Mouse (Mus musculus) spleen, adult 12 weeks (tissue): ENCODE data around the gene Xirp1.
A peak's percentile ranks its signal among the peaks of the same experiment; 100 is the strongest.

Experiments
- DNase-seq: peaks from one replicate; pipeline ENCODE4 v3.0.0; 2022; ENCODE audit warnings: low spot score

Gene Xirp1

GRCm38 (mm10) chr9:120023086-120023811 is at the start of gene Xirp1:
Gene Xirp1 (minus strand): TSS chr9:120023598.
- DNase-seq = no peak

DNA sequence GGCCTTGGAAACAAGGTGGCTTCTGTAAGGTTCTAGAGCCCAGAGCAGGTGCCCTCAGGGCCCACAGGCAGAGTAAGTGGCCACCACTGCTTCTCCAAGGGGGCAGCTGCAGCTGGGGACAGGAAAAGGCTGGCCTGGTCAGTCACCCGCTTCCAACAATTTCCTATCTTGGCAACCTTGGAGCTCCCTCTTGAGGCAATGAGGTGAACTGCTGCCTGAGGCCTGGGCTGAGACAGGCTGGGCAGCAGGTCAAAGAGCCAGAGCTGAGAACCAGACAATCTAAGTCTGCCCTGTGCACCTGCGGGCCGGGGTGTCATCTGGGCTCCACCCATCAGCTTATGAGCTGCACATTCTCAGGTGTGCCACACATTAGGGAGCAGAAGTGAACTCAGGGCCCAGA is 49.8 kb upstream of the Xirp1 start:
- DNase-seq = peak; percentile 45

GRCm38 (mm10) chr9:120071251-120071650 is 47.9 kb upstream of the Xirp1 start:
- no peak for DNase-seq

DNA sequence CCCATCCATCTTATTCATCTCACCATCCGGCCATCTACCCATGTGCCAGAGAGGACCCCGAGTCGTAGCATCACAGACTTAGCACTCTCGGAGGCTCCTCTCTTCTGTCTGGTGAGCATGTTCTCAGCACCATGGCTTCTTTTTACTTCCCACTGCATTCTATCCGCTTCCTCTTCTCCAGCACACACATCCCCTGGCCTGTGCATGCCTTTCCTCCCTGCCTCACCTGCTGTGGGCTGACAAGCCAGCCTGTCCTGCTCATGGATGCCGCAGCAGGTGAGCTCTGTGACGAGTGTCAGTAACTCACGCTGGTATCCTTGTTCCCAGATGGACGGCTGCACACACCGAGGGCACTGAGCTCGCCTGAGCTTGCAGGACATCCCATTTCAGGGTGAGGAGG is 46.4 kb upstream of the Xirp1 start, which contains the start of gene Cx3cr1:
Gene Cx3cr1 (minus strand): TSS at position 101 of the 400 bp plus-strand sequence.
- no peak for DNase-seq

- DNase-seq = no peak
Observed at GRCm38 (mm10) chr9:120068047-120068446, 44.6 kb upstream of the Xirp1 start.

DNA sequence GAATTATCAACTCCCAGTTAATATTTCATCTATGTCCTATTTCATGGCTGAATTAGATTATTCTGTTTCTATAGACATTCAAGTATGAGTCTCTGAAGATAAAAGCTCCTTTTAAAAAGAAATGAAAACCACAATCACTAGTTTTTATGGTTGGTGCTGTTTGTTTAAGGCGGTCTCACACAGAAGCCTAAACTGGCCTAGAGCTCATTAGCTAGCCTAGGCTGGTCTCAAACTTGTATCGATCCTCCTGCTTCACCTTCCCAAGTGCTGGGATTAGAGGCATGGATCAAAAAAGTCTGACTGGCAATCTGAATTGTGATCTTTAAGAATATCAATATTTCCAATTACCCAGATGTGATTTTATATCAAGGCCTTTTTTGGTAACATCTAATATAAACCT is 44.2 kb upstream of the Xirp1 start:
- no peak for DNase-seq

- DNase-seq = no peak
Observed at GRCm38 (mm10) chr9:120064317-120064716, 40.9 kb upstream of the Xirp1 start.

GRCm38 (mm10) chr9:120058730-120059129 is 35.3 kb upstream of the Xirp1 start:
- no peak for DNase-seq

DNA sequence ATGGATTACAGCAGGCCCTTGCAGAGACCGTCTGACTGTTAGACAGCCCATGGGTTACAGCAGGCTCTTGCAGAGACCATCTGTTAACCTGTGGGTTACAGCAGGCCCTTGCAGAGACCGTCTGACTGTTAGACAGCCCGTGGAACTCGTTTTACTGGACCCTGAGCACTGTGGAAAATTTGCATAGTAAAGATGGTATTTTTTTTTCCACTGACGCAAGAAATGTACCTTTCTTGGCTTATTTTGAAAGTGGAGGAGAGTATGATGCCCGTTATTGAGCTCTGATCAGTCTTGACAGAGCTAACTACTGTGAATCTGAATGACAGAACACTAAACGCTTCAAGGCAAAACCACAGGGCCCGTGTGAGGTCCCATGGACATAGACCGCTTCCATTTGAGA is 32.8 kb upstream of the Xirp1 start:
- DNase-seq = no peak

- DNase-seq = peak; percentile 12
Observed at GRCm38 (mm10) chr9:120054545-120055277, 31.3 kb upstream of the Xirp1 start.

DNA sequence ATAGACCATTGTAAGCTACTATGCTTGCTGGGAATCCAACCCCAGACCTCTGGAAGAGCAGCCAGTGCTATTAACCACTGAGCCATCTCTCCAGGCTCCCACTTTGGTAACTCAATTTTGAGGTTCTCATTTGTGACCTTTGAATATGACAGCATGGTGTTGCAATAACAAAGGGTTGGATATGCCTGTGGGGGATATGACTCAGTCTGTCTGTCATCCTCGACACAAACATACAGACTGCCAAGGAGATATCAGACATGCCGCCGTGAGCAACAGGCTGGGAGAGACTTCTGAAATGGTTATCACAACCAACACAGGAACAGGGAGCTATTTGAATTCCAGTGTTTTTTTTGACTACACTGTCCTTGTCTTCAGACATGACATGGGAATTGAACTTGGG is 26.0 kb upstream of the Xirp1 start:
- no peak for DNase-seq

DNA sequence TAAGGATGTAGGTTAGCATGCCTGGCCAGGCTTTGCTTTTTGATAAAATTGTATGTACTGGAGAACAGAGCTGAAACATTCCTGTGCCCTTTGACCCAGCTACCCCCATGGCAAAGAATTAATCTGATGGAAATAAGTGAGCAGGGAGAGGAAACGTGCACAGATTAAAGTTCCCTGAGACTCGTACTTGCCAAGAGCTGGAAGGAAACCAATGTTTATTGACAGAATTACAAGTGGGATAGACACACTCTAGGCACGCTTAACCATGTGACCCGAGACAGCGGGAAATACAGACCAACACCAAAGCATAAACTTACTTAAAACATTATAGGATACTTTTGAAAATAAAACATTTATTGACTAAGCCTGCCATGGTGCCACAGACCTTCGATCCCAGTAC is 25.1 kb upstream of the Xirp1 start:
- DNase-seq = no peak

GRCm38 (mm10) chr9:120043115-120043514 is 19.7 kb upstream of the Xirp1 start:
- DNase-seq = no peak

DNA sequence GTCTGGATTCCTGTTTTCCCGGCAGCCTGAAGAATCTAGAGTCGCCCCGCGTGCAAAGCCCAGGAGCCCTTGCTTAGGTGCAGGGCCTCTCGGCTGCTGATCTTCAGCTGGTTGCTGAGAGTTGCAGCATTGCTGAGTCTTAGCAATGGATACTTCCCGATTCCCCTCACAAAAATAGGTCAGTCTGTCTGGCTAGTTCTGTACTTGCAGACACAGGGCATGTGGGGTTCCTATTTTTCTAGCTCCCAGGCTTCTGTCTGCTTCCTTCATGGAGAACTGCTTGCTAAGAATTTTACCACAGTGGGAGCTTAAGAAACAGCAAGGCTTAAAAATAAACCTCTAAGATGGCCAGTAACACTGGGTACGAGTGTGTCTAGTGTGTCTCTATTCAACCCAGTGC is 14.0 kb upstream of the Xirp1 start:
- no peak for DNase-seq

GRCm38 (mm10) chr9:120034375-120034774 is 11.0 kb upstream of the Xirp1 start:
- DNase-seq = no peak

GRCm38 (mm10) chr9:120032710-120033109 is 9.3 kb upstream of the Xirp1 start:
- no peak for DNase-seq

DNA sequence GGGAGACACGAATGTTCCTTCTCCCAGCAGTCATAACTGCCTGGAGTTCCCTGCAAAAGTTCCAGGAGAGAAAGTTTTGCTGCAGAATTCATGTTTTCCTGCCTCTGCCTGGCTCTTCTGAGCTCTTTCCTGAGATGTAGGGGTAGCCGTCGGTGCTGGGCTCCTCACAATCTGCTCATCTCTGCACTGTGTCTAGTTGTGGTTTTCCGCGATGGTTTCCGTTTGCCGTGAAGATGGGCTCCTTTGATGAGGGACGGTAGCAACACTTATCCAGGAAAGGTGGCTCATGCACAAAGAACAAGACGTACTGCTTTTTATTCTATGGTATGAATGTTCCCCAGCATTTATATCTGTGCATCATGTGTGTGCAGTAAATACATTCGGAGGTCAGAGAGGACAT is 7.0 kb upstream of the Xirp1 start:
- DNase-seq = no peak

DNA sequence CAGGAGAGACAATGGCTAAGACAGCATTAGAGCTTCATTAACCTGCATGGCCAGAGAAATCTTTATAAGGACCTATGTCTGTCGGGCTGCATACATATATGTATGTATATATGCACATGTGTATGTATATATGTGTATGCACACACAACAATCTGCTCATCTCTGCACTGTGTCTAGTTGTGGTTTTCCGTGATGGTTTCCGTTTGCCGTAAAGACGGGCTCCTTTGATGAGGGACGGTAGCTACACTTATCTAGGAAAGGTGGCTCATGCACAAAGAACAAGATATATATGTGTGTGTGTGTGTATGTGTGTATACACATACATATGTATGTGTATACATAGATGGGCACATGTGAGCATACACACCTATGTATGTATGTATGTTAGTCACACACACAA is 6.5 kb upstream of the Xirp1 start:
- no peak for DNase-seq

- no peak for DNase-seq
Observed at GRCm38 (mm10) chr9:120027401-120028151, 4.2 kb upstream of the Xirp1 start.

- DNase-seq = no peak
Observed at GRCm38 (mm10) chr9:120024625-120025024, 1.2 kb upstream of the Xirp1 start.

DNA sequence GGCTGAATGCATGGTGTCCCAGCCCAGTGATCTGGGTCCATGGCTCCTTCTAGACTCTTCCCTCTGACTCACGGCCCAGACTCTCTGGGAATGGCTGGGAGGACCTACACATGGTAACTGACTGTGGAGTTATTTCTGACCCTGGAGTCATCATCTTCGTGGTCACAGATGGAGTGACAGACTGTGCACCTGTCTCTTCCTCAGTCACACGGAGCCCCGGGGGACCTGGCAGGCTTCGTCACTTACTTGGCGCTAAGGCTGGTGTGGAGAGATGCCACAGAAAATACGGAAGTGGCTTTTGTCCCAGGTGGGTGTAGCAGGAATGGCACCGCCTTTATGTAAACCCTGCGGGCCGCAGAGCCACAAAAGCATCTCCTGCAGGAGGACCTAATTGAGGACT is 773 bp upstream of the Xirp1 start:
- DNase-seq = no peak

DNA sequence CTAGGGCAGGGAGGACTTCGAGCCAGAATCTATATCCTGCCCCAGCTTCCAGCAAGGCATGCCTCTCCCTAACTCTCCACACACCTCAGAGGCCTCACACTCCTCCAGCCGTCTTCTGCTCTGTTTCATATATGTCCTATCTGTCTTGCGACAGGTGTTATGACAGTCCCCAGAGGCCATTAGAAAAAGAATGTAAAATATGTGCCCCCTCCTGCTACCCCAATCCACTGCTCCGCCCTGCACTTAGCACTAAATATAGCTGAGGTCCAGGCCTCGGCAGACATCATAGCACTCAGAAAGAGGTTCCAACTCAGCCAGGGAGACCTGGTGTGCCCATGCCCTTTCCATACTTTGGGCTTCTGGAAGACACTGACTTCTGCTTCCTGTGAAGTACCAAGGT is 2.2 kb downstream of the Xirp1 start:
- no peak for DNase-seq
